Mouse (Mus musculus): Measurements from ENCODE around the gene Dnmt1. TPM values are rescaled to one million over a fixed set of nuclear protein-coding genes. Genes with fewer than 3 reads are reported as not detected.
"Not testable (repeated sequence)": the region's sequence is repeated elsewhere in the genome, so short reads cannot be mapped to it uniquely, and the experiment has no call there.

The Dnmt1 gene
- polyA plus RNA-seq (2014; fragmentation: Nextera tagmentation; extraction: Ambion mirVana), result 51.1 and 51.5 TPM in 2 replicates

- Histone ChIP-seq H3K27me3 (ENCODE audit: control insufficient read depth, insufficient read depth, low read length) (no peaks in the 10 kb centered on the region), H3K36me3 (ENCODE audit: control insufficient read depth, insufficient read depth, low read length) (no peaks in the 10 kb centered on the region), H3K4me3 (replicated peaks; ENCODE audit: low read depth, low read length) (no peak within 1 kb of the TSS), H3K4me1 (ENCODE audit: control insufficient read depth, insufficient read depth, low read length) (no peaks in the 10 kb centered on the region), H3K27ac (replicated peaks; ENCODE audit: low read depth, low read length) (no peak within 1 kb of the TSS), H3K9me3 (ENCODE audit: control insufficient read depth, low read length) (no peaks in the 10 kb centered on the region), H3K9ac (replicated peaks; ENCODE audit: low read length) (no peak within 1 kb of the TSS), H3K4me2 (ENCODE audit: low read length) (no peak within 1 kb of the TSS)
- ATAC-seq (ENCODE audit: low FRiP score, low TSS enrichment), result no peak
- no peak for DNase-seq
- 95% methylated on average over 2 of the region's 2 CpGs for WGBS
These were observed at the start of gene Dnmt1 for GRCm38 (mm10) chr9:20959430-20959938. Gene Dnmt1, minus strand, starts transcription at chr9:20959888.

- Histone ChIP-seq H3K27me3 (ENCODE audit: control insufficient read depth, insufficient read depth, low read length) (no peaks in the 10 kb centered on the region), H3K36me3 (ENCODE audit: control insufficient read depth, insufficient read depth, low read length) (peaks cover 49% of the 10 kb centered on the region), H3K4me1 (ENCODE audit: control insufficient read depth, insufficient read depth, low read length) (0 out of 2 replicates have a peak, but pooled peaks cover 3% of the 10 kb centered on the region), H3K4me2 (ENCODE audit: low read length) (no peak overlapping the region), H3K9me3 (ENCODE audit: control insufficient read depth, low read length) (no peaks in the 10 kb centered on the region), H3K4me3 (replicated peaks; ENCODE audit: low read depth, low read length) (no peak overlapping the region), H3K9ac (replicated peaks; ENCODE audit: low read length) (no peak overlapping the region), H3K27ac (replicated peaks; ENCODE audit: low read depth, low read length) (no peak overlapping the region)
- 85% methylated on average over 7 of the region's 7 CpGs for WGBS
- ATAC-seq (ENCODE audit: low FRiP score, low TSS enrichment) (no peak), DNase-seq (no peak)
These were observed 48.3 kb upstream of the Dnmt1 start for GRCm38 (mm10) chr9:21008007-21008406.

- 95% methylated on average over 10 of the region's 10 CpGs for WGBS
- Histone ChIP-seq H3K36me3 (ENCODE audit: control insufficient read depth, insufficient read depth, low read length) (peaks cover 49% of the 10 kb centered on the region), H3K27ac (replicated peaks; ENCODE audit: low read depth, low read length) (no peak overlapping the region), H3K4me2 (ENCODE audit: low read length) (no peak overlapping the region), H3K4me1 (ENCODE audit: control insufficient read depth, insufficient read depth, low read length) (0 out of 2 replicates have a peak, but pooled peaks cover 3% of the 10 kb centered on the region), H3K27me3 (ENCODE audit: control insufficient read depth, insufficient read depth, low read length) (no peaks in the 10 kb centered on the region), H3K4me3 (replicated peaks; ENCODE audit: low read depth, low read length) (no peak overlapping the region), H3K9ac (replicated peaks; ENCODE audit: low read length) (no peak overlapping the region), H3K9me3 (ENCODE audit: control insufficient read depth, low read length) (no peaks in the 10 kb centered on the region)
- no peak for DNase-seq
- no peak for ATAC-seq (ENCODE audit: low FRiP score, low TSS enrichment)
These were observed 47.7 kb upstream of the Dnmt1 start for GRCm38 (mm10) chr9:21007313-21007952.

- H3K9me3 ChIP-seq (ENCODE audit: control insufficient read depth, low read length), result no peaks in the 10 kb centered on the region
- peak within 1 kb of the TSS; percentile 86 for H3K4me2 ChIP-seq (ENCODE audit: low read length)
- H3K4me1 ChIP-seq (ENCODE audit: control insufficient read depth, insufficient read depth, low read length), result 0 out of 2 replicates have a peak, but pooled peaks cover 3% of the 10 kb centered on the region
- H3K27me3 ChIP-seq (ENCODE audit: control insufficient read depth, insufficient read depth, low read length), result no peaks in the 10 kb centered on the region
- peak within 1 kb of the TSS; percentile 83 for H3K4me3 ChIP-seq (replicated peaks; ENCODE audit: low read depth, low read length)
- peaks cover 36% of the 10 kb centered on the region for H3K36me3 ChIP-seq (ENCODE audit: control insufficient read depth, insufficient read depth, low read length)
- DNase-seq (peak; percentile 96), ATAC-seq (ENCODE audit: low FRiP score, low TSS enrichment) (peak; percentile 91)
- peak within 1 kb of the TSS; percentile 88 for H3K9ac ChIP-seq (replicated peaks; ENCODE audit: low read length)
- WGBS, result under 1% methylated on average over 72 of the region's 72 CpGs
- peak within 1 kb of the TSS; percentile 84 for H3K27ac ChIP-seq (replicated peaks; ENCODE audit: low read depth, low read length)
These were observed 43.2 kb upstream of the Dnmt1 start, which contains the start of gene Mrpl4 for GRCm38 (mm10) chr9:21002627-21003551. Gene Mrpl4, plus strand, starts transcription at chr9:21002738.

- H3K4me2 ChIP-seq (ENCODE audit: low read length), result peak overlapping the region; percentile 86
- WGBS, result 12% methylated on average over 7 of the region's 7 CpGs
- no peaks in the 10 kb centered on the region for H3K27me3 ChIP-seq (ENCODE audit: control insufficient read depth, insufficient read depth, low read length)
These were observed 42.6 kb upstream of the Dnmt1 start for GRCm38 (mm10) chr9:21002270-21002626.

GRCm38 (mm10) chr9:21001651-21002200 is 42.0 kb upstream of the Dnmt1 start:
- Histone ChIP-seq H3K9me3 (ENCODE audit: control insufficient read depth, low read length) (no peaks in the 10 kb centered on the region), H3K4me3 (replicated peaks; ENCODE audit: low read depth, low read length) (no peak overlapping the region), H3K36me3 (ENCODE audit: control insufficient read depth, insufficient read depth, low read length) (peaks cover 24% of the 10 kb centered on the region), H3K4me1 (ENCODE audit: control insufficient read depth, insufficient read depth, low read length) (0 out of 2 replicates have a peak, but pooled peaks cover 3% of the 10 kb centered on the region), H3K9ac (replicated peaks; ENCODE audit: low read length) (no peak overlapping the region), H3K27me3 (ENCODE audit: control insufficient read depth, insufficient read depth, low read length) (no peaks in the 10 kb centered on the region), H3K4me2 (ENCODE audit: low read length) (no peak overlapping the region; the same call in 1 of the 2 replicates), H3K27ac (replicated peaks; ENCODE audit: low read depth, low read length) (no peak overlapping the region)
- ATAC-seq (ENCODE audit: low FRiP score, low TSS enrichment) (no peak), DNase-seq (no peak)
- 73% methylated on average over 6 of the region's 6 CpGs for WGBS

More at GRCm38 (mm10) chr9:21002270-21002626, 42.6 kb upstream of the Dnmt1 start:
- no peaks in the 10 kb centered on the region for H3K9me3 ChIP-seq (ENCODE audit: control insufficient read depth, low read length)
- peak overlapping the region; percentile 84 for H3K27ac ChIP-seq (replicated peaks; ENCODE audit: low read depth, low read length)
- H3K9ac ChIP-seq (replicated peaks; ENCODE audit: low read length), result peak overlapping the region; percentile 88
- H3K36me3 ChIP-seq (ENCODE audit: control insufficient read depth, insufficient read depth, low read length), result peaks cover 29% of the 10 kb centered on the region
- 0 out of 2 replicates have a peak, but pooled peaks cover 3% of the 10 kb centered on the region for H3K4me1 ChIP-seq (ENCODE audit: control insufficient read depth, insufficient read depth, low read length)
- DNase-seq (no peak), ATAC-seq (ENCODE audit: low FRiP score, low TSS enrichment) (peak; percentile 2; the same call in 1 of the 2 replicates)
- H3K4me3 ChIP-seq (replicated peaks; ENCODE audit: low read depth, low read length), result peak overlapping the region; percentile 83

- no peak for ATAC-seq (ENCODE audit: low FRiP score, low TSS enrichment)
- Histone ChIP-seq H3K9ac (replicated peaks; ENCODE audit: low read length) (no peak overlapping the region), H3K36me3 (ENCODE audit: control insufficient read depth, insufficient read depth, low read length) (peaks cover 16% of the 10 kb centered on the region), H3K27ac (replicated peaks; ENCODE audit: low read depth, low read length) (no peak overlapping the region), H3K4me3 (replicated peaks; ENCODE audit: low read depth, low read length) (no peak overlapping the region), H3K9me3 (ENCODE audit: control insufficient read depth, low read length) (no peaks in the 10 kb centered on the region), H3K4me2 (ENCODE audit: low read length) (no peak overlapping the region), H3K4me1 (ENCODE audit: control insufficient read depth, insufficient read depth, low read length) (0 out of 2 replicates have a peak, but pooled peaks cover 3% of the 10 kb centered on the region), H3K27me3 (ENCODE audit: control insufficient read depth, insufficient read depth, low read length) (no peaks in the 10 kb centered on the region)
- DNase-seq, result peak; percentile 39
These were observed 41.1 kb upstream of the Dnmt1 start for GRCm38 (mm10) chr9:21000811-21001210.

- not testable (repeated sequence) for ATAC-seq (ENCODE audit: low FRiP score, low TSS enrichment); H3K27ac ChIP-seq (replicated peaks; ENCODE audit: low read depth, low read length); H3K27me3 ChIP-seq (ENCODE audit: control insufficient read depth, insufficient read depth, low read length); H3K9ac ChIP-seq (replicated peaks; ENCODE audit: low read length); H3K9me3 ChIP-seq (ENCODE audit: control insufficient read depth, low read length); H3K4me1 ChIP-seq (ENCODE audit: control insufficient read depth, insufficient read depth, low read length); H3K4me2 ChIP-seq (ENCODE audit: low read length); H3K4me3 ChIP-seq (replicated peaks; ENCODE audit: low read depth, low read length); H3K36me3 ChIP-seq (ENCODE audit: control insufficient read depth, insufficient read depth, low read length)
- peak; percentile 57 for DNase-seq
- 78% methylated on average over 1 of the region's 1 CpGs for WGBS
These were observed 38.6 kb upstream of the Dnmt1 start for GRCm38 (mm10) chr9:20998337-20998736.

Measured in midbrain, embryonic 14.5 days (tissue).